ENCODE assay signal across 10 mouse cellular contexts in genomic region chr12:109044497-109044896, GRCm38 (mm10). TPM values are rescaled to one million over a fixed set of nuclear protein-coding genes. Genes with fewer than 3 reads are reported as not detected.
DNase-seq lines count a peak whose midpoint lies in the region; ATAC-seq and TF ChIP-seq lines count a peak whose summit lies in the region.
"Had no signal": no experiment of that assay in that cellular context is flagged by ENCODE, and none has a peak within 500 bp of the region (broad histone marks: within the 10 kb centered on the region; RNA-seq: fewer than 3 reads in every experiment).

No protein-coding gene starts in this region.

- H3K27ac ChIP-seq in liver, adult 2 months (replicated peaks; ENCODE audit: insufficient read depth, low read depth, low read length) = no peak overlapping the region
- H3K27ac ChIP-seq in liver, embryonic 12.5 days = no peak overlapping the region
- H3K27ac ChIP-seq in ES-Bruce4 (ENCODE audit: insufficient read depth, low read length) = no peak overlapping the region
- no peak overlapping the region for H3K27ac ChIP-seq in hindbrain, embryonic 12.5 days

- no peaks in the 10 kb centered on the region for H3K79me2 ChIP-seq in liver, adult 2 months (ENCODE audit: control insufficient read depth, insufficient read depth, low read length)

- no peak for TF ChIP-seq POLR2A in liver, adult 2 months (IDR thresholded peaks at IDR 0.05; ENCODE audit: extremely low read depth, insufficient read depth, low read length)
- TF ChIP-seq POLR2A in ES-Bruce4 (IDR thresholded peaks at IDR 0.05; ENCODE audit: insufficient read depth, low read length) = no peak

- H3K4me3 ChIP-seq in liver, adult 2 months (ENCODE audit: insufficient read depth, low read depth, low read length) = no peak overlapping the region
- no peak overlapping the region for H3K4me3 ChIP-seq in liver, embryonic 12.5 days
- no peak overlapping the region for H3K4me3 ChIP-seq in ES-Bruce4 (ENCODE audit: low read depth, low read length)
- H3K4me3 ChIP-seq in hindbrain, embryonic 12.5 days = no peak overlapping the region
- H3K4me3 ChIP-seq: erythroblast, embryonic 14.5 days had no signal

- TF ChIP-seq CTCF in liver, adult 2 months (IDR thresholded peaks at IDR 0.05; ENCODE audit: low read depth, low read length) = peak; percentile 4; the same call in 1 of the 2 replicates
- TF ChIP-seq CTCF in ES-Bruce4 (IDR thresholded peaks at IDR 0.05; ENCODE audit: low read depth, low read length) = peak; percentile 76

- no peak for ATAC-seq in liver, embryonic 12.5 days
- 0 out of 2 replicates have a peak, but pooled peaks have one; percentile 15 for ATAC-seq in hindbrain, embryonic 12.5 days (ENCODE audit: low FRiP score)

- intact Hi-C loops in left cerebral cortex, postnatal 10 days (cut with DNase I) = no loop called here
- intact Hi-C loops in heart, postnatal 10 days (cut with DNase I) = no loop called here

- H3K4me2 ChIP-seq in liver, embryonic 12.5 days = no peak overlapping the region
- H3K4me2 ChIP-seq in hindbrain, embryonic 12.5 days (replicated peaks) = no peak overlapping the region

- no peaks in the 10 kb centered on the region for H3K4me1 ChIP-seq in liver, adult 2 months (ENCODE audit: control insufficient read depth, insufficient read depth, low read length)
- H3K4me1 ChIP-seq in liver, embryonic 12.5 days = no peaks in the 10 kb centered on the region
- H3K4me1 ChIP-seq in ES-Bruce4 (ENCODE audit: control insufficient read depth, insufficient read depth, low read length) = no peaks in the 10 kb centered on the region
- peaks cover 6% of the 10 kb centered on the region; the same call in 1 of the 2 replicates for H3K4me1 ChIP-seq in hindbrain, embryonic 12.5 days

- no peaks in the 10 kb centered on the region for H3K9me3 ChIP-seq in liver, embryonic 12.5 days (replicated peaks)
- H3K9me3 ChIP-seq in ES-Bruce4 (replicated peaks; ENCODE audit: control insufficient read depth, insufficient read depth, low read length, poor library complexity, severe bottlenecking) = no peaks in the 10 kb centered on the region
- no peaks in the 10 kb centered on the region for H3K9me3 ChIP-seq in hindbrain, embryonic 12.5 days (replicated peaks)

- WGBS in liver, adult 2 months = 16% methylated on average over 5 of the region's 5 CpGs
- WGBS in liver, embryonic 12.5 days (ENCODE audit: insufficient replicate concordance) = 17% methylated on average over 5 of the region's 5 CpGs
- 27% methylated on average over 5 of the region's 5 CpGs for WGBS in hindbrain, embryonic 12.5 days

- no peak overlapping the region for H3K9ac ChIP-seq in liver, adult 2 months (ENCODE audit: low read depth, low read length)
- H3K9ac ChIP-seq in liver, embryonic 12.5 days = no peak overlapping the region
- no peak overlapping the region for H3K9ac ChIP-seq in ES-Bruce4 (ENCODE audit: low read depth, poor library complexity, severe bottlenecking)
- H3K9ac ChIP-seq in hindbrain, embryonic 12.5 days = no peak overlapping the region

- no peaks in the 10 kb centered on the region for H3K27me3 ChIP-seq in liver, adult 2 months (ENCODE audit: control insufficient read depth, insufficient read depth, low read length)
- peaks cover 57% of the 10 kb centered on the region for H3K27me3 ChIP-seq in liver, embryonic 12.5 days (replicated peaks)
- no peaks in the 10 kb centered on the region for H3K27me3 ChIP-seq in ES-Bruce4 (ENCODE audit: control insufficient read depth, insufficient read depth, low read length, poor library complexity, severe bottlenecking)
- H3K27me3 ChIP-seq in hindbrain, embryonic 12.5 days = peaks cover 10% of the 10 kb centered on the region

- DNase-seq in embryo, embryonic 10 days (ENCODE audit: low spot score) = peak; percentile 70
- DNase-seq in embryo, embryonic 9.5 days (ENCODE audit: extremely low spot score) = no peak
- no peak for DNase-seq in liver, adult 2 months (ENCODE audit: extremely low read depth, low read depth, low spot score)
- no peak for DNase-seq in left cerebral cortex, postnatal 10 days (ENCODE audit: extremely low spot score in 1 of 2, low spot score in 2 of 2)
- DNase-seq in heart, postnatal 10 days = no peak
- DNase-seq: lung, postnatal 14 days had no signal

- no peak for TF ChIP-seq EP300 in ES-Bruce4 (IDR thresholded peaks at IDR 0.05; ENCODE audit: insufficient read depth, low read depth, low read length)

- no peaks in the 10 kb centered on the region for H3K36me3 ChIP-seq in liver, adult 2 months (ENCODE audit: control insufficient read depth, insufficient read depth, low read length)
- no peaks in the 10 kb centered on the region for H3K36me3 ChIP-seq in liver, embryonic 12.5 days
- H3K36me3 ChIP-seq in ES-Bruce4 (ENCODE audit: control insufficient read depth, insufficient read depth, low read length, poor library complexity, severe bottlenecking) = no peaks in the 10 kb centered on the region
- H3K36me3 ChIP-seq in hindbrain, embryonic 12.5 days = no peaks in the 10 kb centered on the region

RNA-seq across cellular contexts. Expression of gene Begain, which starts 23.5 kb away (rescaled TPM):
- 0.07 TPM in 1 of 2 replicates, not detected in the other for total RNA-seq in liver, adult 2 months (2014; rRNA removed)
- polyA plus RNA-seq in liver, adult 2 months (2012; rRNA removed) = not detected in 2 replicates
- 1.9 and 2.2 TPM in 2 replicates for polyA plus RNA-seq in liver, embryonic 12.5 days (2016; fragmentation: Nextera tagmentation; extraction: Ambion mirVana)
- polyA plus RNA-seq in ES-Bruce4 (2011; ENCODE audit: insufficient read depth, insufficient read length, low read depth, missing spikeins) = 1.8 and 2.8 TPM in 2 replicates
- polyA plus RNA-seq in hindbrain, embryonic 12.5 days (2016; fragmentation: Nextera tagmentation; extraction: Ambion mirVana) = 21.2 and 23.5 TPM in 2 replicates
- total RNA-seq in left cerebral cortex, postnatal 10 days (2021) = 100 to 1,000 TPM; 158 to 167 TPM
- total RNA-seq in heart, postnatal 10 days (2021) = 1 to 10 TPM; 1.4 to 1.6 TPM
- polyA plus RNA-seq: erythroblast, embryonic 14.5 days had no signal
